Mouse (Mus musculus): ENCODE results near the gene Rara. TPM values are rescaled to one million over a fixed set of nuclear protein-coding genes. Genes with fewer than 3 reads are reported as not detected.

The Rara gene
- 14.0 and 16.4 TPM in 2 replicates for polyA plus RNA-seq (2016; fragmentation: Nextera tagmentation; extraction: Ambion mirVana)

DNA sequence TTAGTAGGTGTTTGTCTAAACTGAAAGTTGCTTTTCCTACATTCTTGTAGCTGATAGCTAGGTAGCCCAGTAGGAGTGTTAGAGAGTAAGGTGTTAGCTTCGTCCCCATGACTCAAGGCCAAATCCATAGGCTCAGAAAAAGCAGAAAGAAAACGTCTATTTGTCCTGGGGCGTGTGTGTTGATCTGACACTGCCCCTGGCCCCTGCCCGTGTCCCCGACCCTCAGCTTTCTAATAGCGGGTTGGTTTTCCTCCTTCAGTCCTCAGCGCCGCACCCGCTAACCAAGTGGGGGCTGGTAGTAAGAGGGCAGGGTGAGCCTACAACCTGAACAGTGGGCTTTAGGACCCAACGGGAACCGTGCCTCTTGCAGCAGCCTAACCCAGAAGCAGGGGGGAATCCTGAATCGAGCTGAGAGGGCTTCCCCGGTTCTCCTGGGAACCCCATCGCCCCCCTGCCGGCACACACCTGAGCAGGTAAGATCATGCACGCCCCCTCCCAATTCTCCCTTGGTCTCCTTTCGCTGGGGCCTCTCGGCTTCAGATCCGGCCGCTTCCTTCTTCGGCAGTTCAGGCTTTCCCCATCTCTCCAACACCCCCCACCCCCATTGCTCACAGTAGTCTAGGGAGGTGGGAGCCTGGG, at the start of gene Rara:
Rara (plus strand) TSS at position 381 of the 639 bp plus-strand sequence.
- no peaks in the 10 kb centered on the region for H3K9me3 ChIP-seq
- 8% methylated on average over 21 of the region's 21 CpGs for WGBS
- ATAC-seq (ENCODE audit: low FRiP score) = no peak
- H3K27me3 ChIP-seq = peaks cover 15% of the 10 kb centered on the region
- H3K4me3 ChIP-seq (replicated peaks) = peak within 1 kb of the TSS; percentile 51
- H3K27ac ChIP-seq = 0 out of 2 replicates have a peak within 1 kb of the TSS, but pooled peaks have one; percentile 67
- no peaks in the 10 kb centered on the region for H3K36me3 ChIP-seq (replicated peaks)
- peak within 1 kb of the TSS; percentile 79 for H3K4me2 ChIP-seq
- peaks cover 89% of the 10 kb centered on the region for H3K4me1 ChIP-seq
- H3K9ac ChIP-seq = peak within 1 kb of the TSS; percentile 64

DNA sequence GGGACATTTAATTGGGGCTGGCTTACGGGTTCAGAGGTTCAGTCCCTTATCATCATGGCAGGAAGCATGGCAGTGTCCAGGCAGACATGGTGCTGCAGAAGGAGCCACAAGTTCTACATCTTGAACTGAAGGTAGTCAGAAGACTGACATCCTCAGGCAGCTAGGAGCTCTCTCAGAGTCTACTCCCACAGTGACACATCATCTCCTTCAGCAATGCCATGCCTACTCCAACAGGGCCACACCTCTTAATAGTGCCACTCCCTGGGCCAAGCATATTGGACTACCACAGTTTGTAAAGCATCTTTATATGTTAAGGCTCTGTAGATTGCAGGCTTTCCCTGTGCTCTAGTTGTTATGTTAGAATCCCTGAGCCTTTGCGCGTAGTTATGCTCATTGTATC, 39.9 kb upstream of the Rara start:
- Histone ChIP-seq H3K27me3 (no peaks in the 10 kb centered on the region), H3K9ac (no peak overlapping the region), H3K27ac (no peak overlapping the region), H3K9me3 (no peaks in the 10 kb centered on the region), H3K4me3 (replicated peaks) (no peak overlapping the region), H3K4me2 (no peak overlapping the region), H3K4me1 (peaks cover 7% of the 10 kb centered on the region; the same call in 1 of the 2 replicates), H3K36me3 (replicated peaks) (peaks cover 69% of the 10 kb centered on the region)
- ATAC-seq (ENCODE audit: low FRiP score) = no peak
- WGBS = 97% methylated on average over 3 of the region's 3 CpGs

DNA sequence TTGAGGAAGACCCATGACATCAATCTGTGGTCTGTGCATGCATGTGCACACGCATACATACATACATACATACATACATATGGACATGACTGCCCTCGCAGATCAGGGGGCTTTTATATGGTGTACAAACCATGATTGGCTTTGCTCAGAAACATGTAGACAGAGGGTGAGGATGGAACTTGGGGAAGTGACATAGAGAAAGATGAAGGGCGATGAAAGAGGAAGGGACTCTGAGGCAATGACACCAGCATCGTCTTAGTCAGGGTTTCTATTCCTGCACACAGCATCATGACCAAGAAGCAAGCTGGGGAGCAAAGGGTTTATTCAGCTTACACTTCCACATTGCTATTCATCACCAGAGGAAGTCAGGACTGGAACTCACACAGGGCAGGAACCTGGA, 38.5 kb upstream of the Rara start:
- Histone ChIP-seq H3K27ac (no peak overlapping the region), H3K36me3 (replicated peaks) (peaks cover 83% of the 10 kb centered on the region), H3K4me3 (replicated peaks) (no peak overlapping the region), H3K4me2 (no peak overlapping the region), H3K4me1 (peaks cover 7% of the 10 kb centered on the region; the same call in 1 of the 2 replicates), H3K9me3 (no peaks in the 10 kb centered on the region), H3K27me3 (no peaks in the 10 kb centered on the region), H3K9ac (no peak overlapping the region)
- WGBS = 96% methylated on average over 4 of the region's 4 CpGs
- ATAC-seq (ENCODE audit: low FRiP score) = no peak

DNA sequence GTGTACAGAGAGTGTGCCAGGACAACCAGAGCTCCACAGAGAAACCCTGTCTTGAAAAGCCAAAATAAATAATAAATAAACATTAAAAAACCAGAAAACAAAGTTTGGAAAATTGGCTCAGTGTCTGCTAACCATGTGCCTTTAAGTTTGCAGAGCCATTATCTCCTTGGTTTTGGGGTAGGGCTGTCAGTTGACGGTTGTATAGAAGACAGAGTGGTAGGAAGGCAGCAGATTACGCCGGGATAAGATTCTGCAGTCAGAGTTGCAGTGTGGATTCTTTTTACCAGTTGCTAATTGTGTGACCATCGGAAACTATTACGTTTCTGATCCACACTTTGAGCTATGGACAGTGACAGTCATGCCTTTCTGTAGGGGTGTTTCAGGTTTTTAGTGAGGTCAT, 37.6 kb upstream of the Rara start:
- no peak overlapping the region for H3K9ac ChIP-seq
- no peaks in the 10 kb centered on the region for H3K9me3 ChIP-seq
- H3K36me3 ChIP-seq (replicated peaks) = peaks cover 89% of the 10 kb centered on the region
- no peak overlapping the region for H3K4me2 ChIP-seq
- no peak overlapping the region for H3K27ac ChIP-seq
- no peak for ATAC-seq (ENCODE audit: low FRiP score)
- H3K4me3 ChIP-seq (replicated peaks) = no peak overlapping the region
- peaks cover 7% of the 10 kb centered on the region; the same call in 1 of the 2 replicates for H3K4me1 ChIP-seq
- no peaks in the 10 kb centered on the region for H3K27me3 ChIP-seq
- WGBS = 95% methylated on average over 5 of the region's 5 CpGs

DNA sequence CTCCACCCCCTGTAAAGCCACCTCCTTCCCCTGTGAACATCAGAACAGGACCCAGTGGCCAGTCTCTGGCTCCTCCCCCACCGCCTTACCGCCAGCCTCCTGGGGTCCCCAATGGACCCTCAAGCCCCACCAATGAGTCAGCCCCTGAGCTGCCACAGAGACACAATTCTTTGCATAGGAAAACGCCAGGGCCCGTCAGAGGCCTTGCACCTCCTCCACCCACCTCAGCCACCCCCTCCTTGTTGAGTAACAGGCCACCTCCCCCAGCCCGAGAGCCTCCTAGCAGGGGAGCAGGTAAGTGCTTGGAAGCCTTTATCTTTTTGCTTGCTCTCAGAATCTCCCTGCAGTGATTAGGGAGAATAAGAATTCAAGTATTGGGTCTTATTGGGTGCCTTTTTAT, 35.2 kb upstream of the Rara start:
- no peak for ATAC-seq (ENCODE audit: low FRiP score)
- no peak overlapping the region for H3K9ac ChIP-seq
- H3K27me3 ChIP-seq = no peaks in the 10 kb centered on the region
- H3K4me3 ChIP-seq (replicated peaks) = no peak overlapping the region
- no peak overlapping the region for H3K4me2 ChIP-seq
- peaks cover 7% of the 10 kb centered on the region; the same call in 1 of the 2 replicates for H3K4me1 ChIP-seq
- H3K36me3 ChIP-seq (replicated peaks) = peaks cover 90% of the 10 kb centered on the region
- no peak overlapping the region for H3K27ac ChIP-seq
- WGBS = 34% methylated on average over 5 of the region's 5 CpGs
- H3K9me3 ChIP-seq = no peaks in the 10 kb centered on the region

DNA sequence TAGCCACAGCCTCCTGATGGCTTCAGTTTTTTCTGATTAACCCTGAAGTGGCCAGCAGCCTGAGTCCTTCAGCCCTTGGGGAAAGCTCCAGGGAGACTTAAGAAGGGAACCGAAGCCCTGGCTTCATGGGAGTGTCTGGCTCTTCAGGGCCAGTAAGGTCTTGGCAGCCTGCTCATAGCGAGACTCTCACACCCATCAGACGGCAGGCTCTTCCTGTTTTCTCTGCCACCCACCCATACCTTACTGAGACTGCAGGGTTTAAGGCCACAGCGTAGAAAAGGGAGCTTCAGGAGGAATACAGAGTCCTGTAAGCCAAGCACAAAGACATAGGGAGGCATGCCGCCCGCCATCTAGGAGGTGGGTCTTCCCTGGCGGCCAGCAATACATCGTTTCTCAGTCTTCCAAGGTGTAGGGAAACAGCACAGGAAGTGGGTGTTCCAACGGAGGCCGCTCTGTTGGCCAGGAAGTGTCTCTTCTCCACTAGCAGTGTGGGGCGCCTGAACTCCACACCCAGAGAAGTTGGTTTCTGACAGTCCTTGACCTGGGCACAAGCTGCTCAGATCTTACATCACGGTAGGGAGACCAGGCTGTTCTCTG, 27.0 kb upstream of the Rara start:
- H3K4me1 ChIP-seq = peaks cover 16% of the 10 kb centered on the region
- H3K9me3 ChIP-seq = no peaks in the 10 kb centered on the region
- H3K4me3 ChIP-seq (replicated peaks) = no peak overlapping the region
- no peak overlapping the region for H3K4me2 ChIP-seq
- H3K27me3 ChIP-seq = no peaks in the 10 kb centered on the region
- H3K9ac ChIP-seq = no peak overlapping the region
- WGBS = 87% methylated on average over 12 of the region's 12 CpGs
- H3K36me3 ChIP-seq (replicated peaks) = peaks cover 59% of the 10 kb centered on the region
- H3K27ac ChIP-seq = no peak overlapping the region
- no peak for ATAC-seq (ENCODE audit: low FRiP score)

DNA sequence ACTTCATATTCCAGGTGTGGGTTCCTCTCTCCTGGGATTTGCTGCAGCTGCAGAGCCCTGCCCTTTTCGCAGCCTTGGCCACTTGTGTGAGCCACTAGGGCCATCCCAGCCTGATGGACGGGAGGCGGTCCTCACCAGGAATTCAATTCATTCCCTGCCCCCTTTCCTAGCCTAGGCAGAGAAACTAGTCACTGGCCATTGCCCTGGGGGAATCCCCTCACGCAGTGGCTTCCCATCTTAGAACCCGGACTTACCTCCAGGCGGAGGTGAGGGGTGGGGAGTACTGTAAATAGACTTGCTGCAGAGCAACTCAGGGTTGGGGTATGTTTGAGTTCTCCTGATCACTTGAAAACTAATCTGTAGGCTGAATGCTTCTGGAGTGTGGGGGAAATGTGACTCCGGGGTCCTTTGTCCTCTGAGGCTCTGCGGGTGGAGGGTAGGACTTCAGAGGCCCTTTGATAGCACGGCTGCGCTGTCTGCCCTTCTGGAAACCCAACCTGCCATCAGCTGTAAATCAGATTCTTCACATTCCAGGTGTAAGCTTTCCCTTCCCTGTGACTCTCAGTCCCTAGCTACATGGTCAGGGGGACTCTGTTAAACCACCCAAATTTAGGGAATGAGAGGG, 24.9 kb upstream of the Rara start:
- H3K9ac ChIP-seq = no peak overlapping the region; the same call in 1 of the 2 replicates
- no peaks in the 10 kb centered on the region for H3K27me3 ChIP-seq
- 6% methylated on average over 10 of the region's 10 CpGs for WGBS
- no peak overlapping the region for H3K4me3 ChIP-seq (replicated peaks)
- peaks cover 38% of the 10 kb centered on the region for H3K36me3 ChIP-seq (replicated peaks)
- no peak for ATAC-seq (ENCODE audit: low FRiP score)
- H3K4me2 ChIP-seq = no peak overlapping the region
- peaks cover 16% of the 10 kb centered on the region for H3K4me1 ChIP-seq
- 0 out of 2 replicates have a peak overlapping the region, but pooled peaks have one; percentile 19 for H3K27ac ChIP-seq
- no peaks in the 10 kb centered on the region for H3K9me3 ChIP-seq

DNA sequence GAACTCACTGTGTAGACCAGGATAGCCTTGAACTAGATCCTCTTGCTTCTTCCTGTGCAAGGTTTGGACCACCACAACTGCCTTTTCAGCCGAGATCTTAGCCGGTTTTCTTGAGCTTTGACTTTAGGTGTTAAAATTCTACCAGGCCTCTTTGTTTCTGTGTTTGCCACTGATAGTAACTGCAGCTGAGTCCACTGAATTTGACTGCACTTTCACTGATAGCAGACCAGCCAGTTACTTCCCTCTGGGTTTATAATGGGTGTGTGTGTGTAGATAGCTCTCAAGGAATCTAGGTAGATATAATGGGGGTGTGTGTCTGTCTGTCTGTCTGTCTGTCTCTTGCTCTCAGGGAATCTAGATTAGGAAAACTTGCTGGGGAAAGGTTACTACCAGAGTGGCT, 23.0 kb upstream of the Rara start:
- Histone ChIP-seq H3K27ac (0 out of 2 replicates have a peak overlapping the region, but pooled peaks have one; percentile 2), H3K36me3 (replicated peaks) (peaks cover 29% of the 10 kb centered on the region), H3K4me1 (peaks cover 35% of the 10 kb centered on the region), H3K27me3 (no peaks in the 10 kb centered on the region), H3K9me3 (no peaks in the 10 kb centered on the region), H3K4me2 (no peak overlapping the region), H3K4me3 (replicated peaks) (no peak overlapping the region), H3K9ac (no peak overlapping the region)
- ATAC-seq (ENCODE audit: low FRiP score) = no peak
- WGBS = 93% methylated on average over 2 of the region's 2 CpGs

DNA sequence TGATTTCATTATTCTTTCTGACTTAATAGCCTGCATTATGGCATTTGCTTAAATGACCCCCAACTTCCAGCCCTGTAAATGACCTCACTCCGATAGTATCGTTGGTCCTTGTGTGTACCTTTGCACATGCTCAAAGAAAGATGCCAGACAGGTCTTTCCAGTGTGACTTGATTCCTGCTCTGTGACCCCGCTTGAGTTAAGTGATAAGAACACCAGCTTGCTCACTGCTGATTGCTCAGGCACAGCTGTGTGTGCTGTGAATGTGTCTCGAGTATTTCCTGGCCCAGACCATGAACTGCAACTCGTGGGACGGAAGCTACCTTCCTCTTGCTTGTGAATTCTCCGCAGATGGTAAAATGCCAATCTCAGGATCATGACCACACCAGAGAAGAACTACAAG, 22.6 kb upstream of the Rara start:
- Histone ChIP-seq H3K9me3 (no peaks in the 10 kb centered on the region), H3K27ac (no peak overlapping the region), H3K27me3 (no peaks in the 10 kb centered on the region), H3K4me3 (replicated peaks) (no peak overlapping the region), H3K36me3 (replicated peaks) (peaks cover 25% of the 10 kb centered on the region), H3K4me2 (no peak overlapping the region), H3K4me1 (peaks cover 37% of the 10 kb centered on the region), H3K9ac (no peak overlapping the region)
- WGBS = 88% methylated on average over 7 of the region's 7 CpGs
- ATAC-seq (ENCODE audit: low FRiP score) = no peak

DNA sequence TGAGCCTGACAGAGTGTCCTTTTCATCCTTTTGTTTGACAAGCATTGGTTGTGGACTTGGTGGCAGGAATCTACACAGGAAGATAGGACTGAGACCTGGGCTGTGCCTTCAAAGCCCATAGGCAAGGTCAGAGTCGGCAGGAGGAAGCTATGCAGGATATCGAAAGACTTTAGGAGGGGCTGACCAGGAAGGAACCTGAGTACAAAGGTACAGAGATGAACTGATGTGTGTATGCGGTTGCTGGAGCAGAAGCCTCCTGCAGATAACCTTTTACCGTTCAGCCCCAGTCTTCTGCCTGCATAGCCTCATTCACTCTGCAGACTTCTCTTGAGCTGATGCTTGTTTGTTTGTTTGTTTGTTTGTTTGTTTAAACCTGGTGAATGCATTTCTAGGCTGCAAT, 22.0 kb upstream of the Rara start:
- H3K9ac ChIP-seq = no peak overlapping the region
- H3K27me3 ChIP-seq = no peaks in the 10 kb centered on the region
- peaks cover 37% of the 10 kb centered on the region for H3K4me1 ChIP-seq
- no peak overlapping the region for H3K4me2 ChIP-seq
- 88% methylated on average over 4 of the region's 4 CpGs for whole genome bisulfite sequencing
- peaks cover 22% of the 10 kb centered on the region for H3K36me3 ChIP-seq (replicated peaks)
- no peaks in the 10 kb centered on the region for H3K9me3 ChIP-seq
- H3K4me3 ChIP-seq (replicated peaks) = no peak overlapping the region
- no peak overlapping the region for H3K27ac ChIP-seq
- no peak for ATAC-seq (ENCODE audit: low FRiP score)

DNA sequence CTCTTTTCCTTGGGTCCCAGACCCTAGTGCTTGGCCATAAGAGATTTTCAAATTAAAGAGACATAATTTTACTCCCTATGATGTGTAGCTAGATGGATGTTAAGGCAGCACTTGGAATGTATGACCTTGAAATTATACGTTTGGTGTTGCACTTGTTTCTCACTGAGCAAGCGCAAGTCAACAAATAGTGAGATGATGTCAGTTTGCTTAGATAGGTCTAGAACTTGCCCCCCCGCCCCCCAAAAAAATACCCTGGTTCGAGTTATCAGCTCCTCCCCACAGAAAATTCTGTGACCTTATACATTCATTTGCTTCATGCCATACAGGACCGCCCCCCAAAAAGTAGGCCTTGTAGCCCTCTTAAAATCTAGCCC, 20.6 kb upstream of the Rara start:
- H3K27ac ChIP-seq = no peak overlapping the region
- peak overlapping the region; percentile 97 for H3K4me2 ChIP-seq
- no peak for ATAC-seq (ENCODE audit: low FRiP score)
- H3K4me1 ChIP-seq = peaks cover 37% of the 10 kb centered on the region
- peak overlapping the region; percentile 65 for H3K4me3 ChIP-seq (replicated peaks)
- no peaks in the 10 kb centered on the region for H3K27me3 ChIP-seq
- no peaks in the 10 kb centered on the region for H3K9me3 ChIP-seq
- no peak overlapping the region for H3K9ac ChIP-seq
- 59% methylated on average over 5 of the region's 5 CpGs for WGBS
- peaks cover 21% of the 10 kb centered on the region for H3K36me3 ChIP-seq (replicated peaks)

DNA sequence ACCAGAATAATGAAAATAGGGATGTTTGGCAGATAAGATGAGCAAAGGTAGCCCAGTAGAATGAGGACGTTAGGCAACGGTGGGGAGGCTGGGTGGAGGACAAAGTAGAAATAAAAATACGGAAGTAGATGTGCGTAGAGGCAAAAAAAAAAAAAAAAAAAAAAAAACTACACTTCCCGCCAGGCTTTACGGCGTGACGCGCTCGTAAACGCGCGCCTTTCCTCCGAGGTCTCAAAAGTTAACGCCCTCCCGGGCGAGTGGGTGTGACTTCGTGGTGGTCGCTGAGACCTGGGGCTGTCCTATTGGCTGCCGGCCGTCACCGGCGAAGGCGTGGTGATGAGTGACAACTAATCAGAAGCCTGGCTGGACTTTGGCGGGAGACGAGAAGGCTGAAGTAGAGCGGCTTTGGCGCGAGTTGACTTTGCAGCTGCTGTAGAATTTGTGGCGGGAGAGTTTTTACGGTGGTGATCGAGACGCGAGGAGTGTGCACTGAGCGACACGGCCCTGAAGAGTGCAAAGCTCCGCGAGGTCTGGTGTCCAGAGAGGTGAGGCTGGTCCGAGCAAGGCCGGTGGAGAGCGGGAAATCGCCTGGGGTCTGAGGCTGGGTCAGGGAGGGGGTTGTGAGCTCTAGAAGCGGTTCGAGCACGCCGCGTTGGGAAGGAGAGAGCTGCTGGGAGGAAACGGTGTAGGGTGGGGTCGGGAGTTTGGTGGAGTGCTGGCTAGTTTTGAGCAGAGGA, 20.0 kb upstream of the Rara start, which contains the start of gene Cdc6:
Cdc6 (plus strand) TSS at position 365 of the 737 bp plus-strand sequence.
- WGBS = under 1% methylated on average over 49 of the region's 49 CpGs
- H3K27me3 ChIP-seq = no peaks in the 10 kb centered on the region
- peaks cover 31% of the 10 kb centered on the region for H3K4me1 ChIP-seq
- 0 out of 2 replicates have a peak within 1 kb of the TSS, but pooled peaks have one; percentile 46 for H3K27ac ChIP-seq
- no peaks in the 10 kb centered on the region for H3K9me3 ChIP-seq
- peak within 1 kb of the TSS; percentile 64 for H3K9ac ChIP-seq
- H3K4me3 ChIP-seq (replicated peaks) = peak within 1 kb of the TSS; percentile 65
- H3K4me2 ChIP-seq = peak within 1 kb of the TSS; percentile 97
- H3K36me3 ChIP-seq (replicated peaks) = peaks cover 24% of the 10 kb centered on the region
- ATAC-seq (ENCODE audit: low FRiP score) = peak; percentile 98

All from forebrain, embryonic 12.5 days (tissue).